Mouse (Mus musculus) CH12.LX (cell line): ENCODE data around the gene Kat2a. TPM values are rescaled to one million over a fixed set of nuclear protein-coding genes. Genes with fewer than 3 reads are reported as not detected.

Experiments used
- DNase-seq: peaks from one replicate; pipeline ENCODE4 v3.0.0-alpha.2; 2013; ENCODE audit errors: extremely low read depth
- H3K27ac ChIP-seq: 2 replicates; pipeline ENCODE4 v1.5.1; 2012; ENCODE audit warnings: low read depth, mild to moderate bottlenecking, control low read depth, moderate library complexity; ENCODE audit not compliant: insufficient read depth
- H3K27me3 ChIP-seq: replicated peaks from 2 replicates; pipeline ENCODE3; 2012; ENCODE audit warnings: inconsistent platforms
- H3K36me3 ChIP-seq, 2 experiments: replicated peaks in 1 of 2; 2 replicates each; pipeline versions ENCODE3 to v1.6.1; 2012; ENCODE audit warnings: inconsistent platforms in 1 of 2, low read length in 1 of 2, mild to moderate bottlenecking in 1 of 2, mixed read lengths in 1 of 2, moderate library complexity in 1 of 2; ENCODE audit not compliant: control insufficient read depth in 1 of 2, insufficient read depth in 1 of 2
- H3K4me1 ChIP-seq, 2 experiments: 2 replicates each; pipeline ENCODE4 v1.6.1; 2012; ENCODE audit warnings: inconsistent platforms in 1 of 2, moderate library complexity in 1 of 2; ENCODE audit not compliant: insufficient read depth in 2 of 2, control insufficient read depth in 1 of 2
- H3K4me2 ChIP-seq: 2 replicates; pipeline ENCODE4 v1.6.1; 2012; ENCODE audit warnings: low read depth, mild to moderate bottlenecking, control low read depth; ENCODE audit not compliant: poor library complexity, insufficient read depth, severe bottlenecking
- H3K4me3 ChIP-seq, 3 experiments: fragments of 150-350 bp in 1 of 3; sonication (generic) in 1 of 3; replicated peaks in 1 of 3; 2 replicates each; pipeline versions ENCODE3 to v1.5.1; 2011 to 2012; ENCODE audit warnings: low read depth in 2 of 3, low read length in 2 of 3, mild to moderate bottlenecking in 2 of 3, moderate library complexity in 2 of 3, control low read depth in 1 of 3, improper control_type of control experiment in 1 of 3, inconsistent platforms in 1 of 3, mixed read lengths in 1 of 3; ENCODE audit not compliant: poor library complexity in 1 of 3
- H3K79me2 ChIP-seq: replicated peaks from 2 replicates; pipeline ENCODE4 v1.6.1; 2012; ENCODE audit warnings: mild to moderate bottlenecking, moderate library complexity; ENCODE audit not compliant: control insufficient read depth, poor library complexity, insufficient read depth, severe bottlenecking; ENCODE audit errors: extremely low read depth
- H3K9ac ChIP-seq: 2 replicates; pipeline ENCODE4 v1.6.1; 2012; ENCODE audit warnings: low read depth, mild to moderate bottlenecking, control low read depth, moderate library complexity; ENCODE audit not compliant: insufficient read depth
- H3K9me3 ChIP-seq: replicated peaks from 2 replicates; pipeline ENCODE3; 2012; ENCODE audit warnings: low read length, inconsistent platforms, mixed read lengths
- CHD1 ChIP-seq: IDR thresholded peaks from 2 replicates; pipeline ENCODE4 v1.6.1; 2012; ENCODE audit warnings: low read depth, low read length, improper control_type of control experiment, inconsistent platforms
- CTCF ChIP-seq, 2 experiments: IDR thresholded peaks in 1 of 2; conservative IDR thresholded peaks in 1 of 2; 2 replicates each; pipeline ENCODE4 v1.5.1; 2011 to 2012; ENCODE audit warnings: low read depth in 2 of 2, low read length in 2 of 2, improper control_type of control experiment in 1 of 2, inconsistent platforms in 1 of 2, mild to moderate bottlenecking in 1 of 2, moderate library complexity in 1 of 2
- ELF1 ChIP-seq: IDR thresholded peaks from 2 replicates; pipeline ENCODE4 v1.6.1; 2014; ENCODE audit warnings: low read depth, mild to moderate bottlenecking, inconsistent platforms, low read length, improper control_type of control experiment
- ETS1 ChIP-seq: conservative IDR thresholded peaks from 2 replicates; pipeline ENCODE4 v1.6.1; 2012; ENCODE audit warnings: low read depth, mild to moderate bottlenecking, inconsistent platforms, low read length, improper control_type of control experiment, moderate library complexity
- GABPA ChIP-seq: IDR thresholded peaks from 2 replicates; pipeline ENCODE4 v1.6.1; 2012; ENCODE audit warnings: low read depth, low read length, improper control_type of control experiment, inconsistent platforms; ENCODE audit not compliant: insufficient replicate concordance
- HCFC1 ChIP-seq: IDR thresholded peaks from 2 replicates; pipeline ENCODE4 v1.6.1; 2012; ENCODE audit warnings: low read depth, mild to moderate bottlenecking, inconsistent platforms, low read length, improper control_type of control experiment
- IRF4 ChIP-seq: IDR thresholded peaks from 2 replicates; pipeline ENCODE4 v1.6.1; 2014; ENCODE audit warnings: low read depth, mild to moderate bottlenecking, inconsistent platforms, low read length, improper control_type of control experiment
- JUND ChIP-seq: conservative IDR thresholded peaks from 2 replicates; pipeline ENCODE4 v1.6.1; 2011; ENCODE audit warnings: low read depth, low read length, improper control_type of control experiment
- MAX ChIP-seq: IDR thresholded peaks from 2 replicates; pipeline ENCODE4 v1.6.1; 2011; ENCODE audit warnings: low read length, improper control_type of control experiment
- MAZ ChIP-seq: IDR thresholded peaks from 2 replicates; pipeline ENCODE4 v1.6.1; 2012; ENCODE audit warnings: low read depth, mild to moderate bottlenecking, inconsistent platforms, low read length, improper control_type of control experiment, moderate library complexity
- NELFE ChIP-seq: IDR thresholded peaks from 2 replicates; pipeline ENCODE4 v1.6.1; 2011; ENCODE audit warnings: low read depth, low read length, improper control_type of control experiment
- POLR2A ChIP-seq: IDR thresholded peaks from 2 replicates; pipeline ENCODE4 v1.6.1; 2011; ENCODE audit warnings: low read depth, mild to moderate bottlenecking, improper control_type of control experiment, low read length
- POLR2AphosphoS2 ChIP-seq: IDR thresholded peaks from 2 replicates; pipeline ENCODE4 v1.6.1; 2011; ENCODE audit warnings: low read depth, low read length, improper control_type of control experiment
- RCOR1 ChIP-seq: conservative IDR thresholded peaks from 2 replicates; pipeline ENCODE4 v1.6.1; 2012; ENCODE audit warnings: low read depth, mild to moderate bottlenecking, inconsistent platforms, low read length, improper control_type of control experiment
- SIN3A ChIP-seq: IDR thresholded peaks from 2 replicates; pipeline ENCODE4 v1.6.1; 2012; ENCODE audit warnings: low read length, improper control_type of control experiment, inconsistent platforms
- TBP ChIP-seq: conservative IDR thresholded peaks from 2 replicates; pipeline ENCODE4 v1.6.1; 2011; ENCODE audit warnings: low read depth, low read length, improper control_type of control experiment
- TCF12 ChIP-seq: IDR thresholded peaks from 2 replicates; pipeline ENCODE4 v1.6.1; 2014; ENCODE audit warnings: low read depth, mild to moderate bottlenecking, inconsistent platforms, low read length, improper control_type of control experiment
- USF2 ChIP-seq: conservative IDR thresholded peaks from 2 replicates; pipeline ENCODE4 v1.6.1; 2011; ENCODE audit warnings: low read depth, low read length, improper control_type of control experiment
- ZKSCAN1 ChIP-seq: IDR thresholded peaks from 2 replicates; pipeline ENCODE4 v1.6.1; 2012; ENCODE audit warnings: low read depth, inconsistent platforms, low read length, improper control_type of control experiment, borderline replicate concordance
- dilution Hi-C: fragments of 300-500 bp; cut with MboI; formaldehyde crosslinking; loops from 2 replicates; pipeline ENCODE4 v1.14.3; 2020; ENCODE audit warnings: low sequenced_read_pairs; ENCODE audit not compliant: extremely low pct_unique_long_range_greater_than_20kb, extremely low pct_ligation_motif_present
- in situ Hi-C: fragments of 300-500 bp; cut with MboI; formaldehyde crosslinking; loops from 3 replicates; pipeline ENCODE4 v1.14.3; 2019; ENCODE audit warnings: low sequenced_read_pairs, low pct_ligation_motif_present, low pct_unique_long_range_greater_than_20kb, mixed read lengths
- polyA plus RNA-seq: library from polyadenylated mRNA; unstranded; fragments of >175 nt; gene quantifications from 2 replicates; pipeline ENCODE4 v1.2.1, GENCODE M21; 2012; ENCODE audit warnings: low read depth; ENCODE audit not compliant: insufficient read length
- total RNA-seq, 2 experiments: library from RNA; depleted of rRNA; stranded (reverse); fragments of 300-350 nt in 1 of 2; fragments of >200 nt in 1 of 2; gene quantifications; 2 replicates each; pipeline ENCODE4 v1.2.3; 2012 to 2014

The Kat2a gene
- total and polyA plus RNA-seq, 3 experiments: 27.2 to 82.9 (median 30.7) TPM

- no peak for DNase-seq
- Histone ChIP-seq H3K4me1 (peaks cover 5 to 44% of the 10 kb centered on the region in 2 experiments), H3K27ac (no peak overlapping the region)
- TF ChIP-seq RCOR1: 0 out of 2 replicates have a peak, but pooled peaks have one; percentile 11
- TF ChIP-seq MAZ: no peak
- TF ChIP-seq ETS1: no peak
- TF ChIP-seq USF2: no peak
- no peak for TF ChIP-seq CHD1
- TF ChIP-seq ZKSCAN1: no peak
- no peak for TF ChIP-seq POLR2AphosphoS2
- TF ChIP-seq GABPA: no peak
- TF ChIP-seq, all 38 proteins: peak for 1
- Histone ChIP-seq H3K9ac (peak overlapping the region; percentile 95), H3K79me2 (peaks cover 56% of the 10 kb centered on the region), H3K36me3 (peaks cover 10 to 39% of the 10 kb centered on the region in 2 experiments), H3K27me3 (no peaks in the 10 kb centered on the region), H3K4me3 (peak overlapping the region; percentile 75 to 100 (median 84)), H3K9me3 (no peaks in the 10 kb centered on the region), H3K4me2 (peak overlapping the region; percentile 97)
- dilution Hi-C loops: no loop called here
- in situ Hi-C loops: no loop called here
Observed at GRCm38 (mm10) chr11:100737105-100737733, 25.0 kb upstream of the Kat2a start.

GRCm38 (mm10) chr11:100736746-100737080, 24.4 kb upstream of the Kat2a start:
- no peaks in the 10 kb centered on the region for H3K9me3 ChIP-seq
- no peaks in the 10 kb centered on the region for H3K27me3 ChIP-seq
- peaks cover 15 to 42% of the 10 kb centered on the region in 2 experiments for H3K36me3 ChIP-seq
- in situ Hi-C loops: no loop called here
- H3K4me1 ChIP-seq: peaks cover 5 to 49% of the 10 kb centered on the region in 2 experiments
- H3K4me3 ChIP-seq: peak overlapping the region; percentile 75 to 100 (median 84)
- H3K9ac ChIP-seq: peak overlapping the region; percentile 95
- H3K4me2 ChIP-seq: peak overlapping the region; percentile 97
- TF ChIP-seq IRF4 (no peak), RCOR1 (0 out of 2 replicates have a peak, but pooled peaks have one; percentile 16)
- dilution Hi-C loops: no loop called here
- H3K27ac ChIP-seq: no peak overlapping the region
- H3K79me2 ChIP-seq: peaks cover 61% of the 10 kb centered on the region
- DNase-seq: no peak

DNA sequence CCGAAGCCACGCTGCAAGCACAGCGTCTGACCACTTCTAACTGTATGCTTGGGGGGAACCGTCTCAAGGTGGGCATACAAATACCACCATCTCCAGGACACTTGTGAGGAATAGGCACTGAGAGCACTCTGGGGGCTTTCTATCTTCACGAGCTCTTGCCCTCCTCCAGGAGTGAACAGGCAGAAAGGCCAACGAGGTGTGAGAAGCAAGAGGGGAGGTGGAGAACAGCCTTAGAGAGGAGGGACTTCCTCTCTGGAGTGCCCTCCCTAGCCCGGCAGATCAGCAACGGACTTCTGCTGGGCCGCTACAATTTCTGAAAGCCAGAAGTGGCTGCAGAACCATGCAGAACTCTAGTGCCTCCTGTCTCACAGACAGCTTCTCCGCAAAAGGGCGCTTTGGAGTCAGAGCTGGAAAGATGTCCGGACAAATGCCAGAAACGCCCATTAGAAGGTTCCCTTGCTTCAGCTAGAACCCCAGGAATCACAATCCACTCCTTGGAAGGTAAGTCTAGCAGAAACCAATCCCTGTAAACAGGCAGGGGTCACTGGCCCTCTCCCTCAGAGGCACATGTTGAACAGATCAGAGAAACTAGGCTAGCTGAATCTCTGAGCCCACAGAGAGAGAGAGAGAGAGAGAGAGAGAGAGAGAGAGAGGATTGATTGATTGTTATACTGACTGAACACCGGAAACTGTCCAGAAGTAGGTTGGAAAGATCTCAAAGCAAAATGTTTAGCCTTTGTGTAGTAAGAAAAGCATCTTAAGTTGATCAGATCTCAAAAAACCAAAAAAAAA, 23.9 kb upstream of the Kat2a start:
- in situ Hi-C loops: no loop called here
- no peaks in the 10 kb centered on the region for H3K27me3 ChIP-seq
- H3K36me3 ChIP-seq: peaks cover 16 to 42% of the 10 kb centered on the region in 2 experiments
- TF ChIP-seq SIN3A (peak; percentile 52; the same call in 1 of the 2 replicates), RCOR1 (0 out of 2 replicates have a peak, but pooled peaks have one; percentile 30), ETS1 (no peak), HCFC1 (peak; percentile 48), POLR2A (peak; percentile 68), MAX (peak; percentile 42; the same call in 1 of the 2 replicates), TCF12 (peak; percentile 59; the same call in 1 of the 2 replicates), NELFE (peak; percentile 72; the same call in 1 of the 2 replicates), MAZ (0 out of 2 replicates have a peak, but pooled peaks have one; percentile 3), JUND (no peak), TBP (peak; percentile 73; the same call in 1 of the 2 replicates), CTCF (conservative IDR thresholded peaks at IDR 0.05 in 1 of 2, IDR thresholded peaks at IDR 0.05 in 1 of 2; ENCODE audit: low read depth in 2 of 2, low read length in 2 of 2) (no peak), ELF1 (peak; percentile 43)
- TF ChIP-seq, all 38 proteins: peak for 10
- peak; percentile 65 for DNase-seq
- dilution Hi-C loops: no loop called here
- H3K9me3 ChIP-seq: no peaks in the 10 kb centered on the region
- H3K27ac ChIP-seq: peak overlapping the region; percentile 69
- peaks cover 5 to 54% of the 10 kb centered on the region in 2 experiments for H3K4me1 ChIP-seq
- peak overlapping the region; percentile 95 for H3K9ac ChIP-seq
- peak overlapping the region; percentile 97 for H3K4me2 ChIP-seq
- peak overlapping the region; percentile 75 to 100 (median 84) for H3K4me3 ChIP-seq
- peaks cover 66% of the 10 kb centered on the region for H3K79me2 ChIP-seq
